Mouse (Mus musculus): ENCODE measurements around the gene Mier1. TPM values are rescaled to one million over a fixed set of nuclear protein-coding genes. Genes with fewer than 3 reads are reported as not detected.
A peak's percentile ranks its signal among the peaks of the same experiment; 100 is the strongest.
"Not testable (repeated sequence)": the region's sequence is repeated elsewhere in the genome, so short reads cannot be mapped to it uniquely, and the experiment has no call there.

Gene Mier1
- total RNA-seq, 1 experiment from 2014 or later: 265 TPM

- peak; percentile 56 for ATAC-seq (ENCODE audit: extremely low read depth, insufficient number of reproducible peaks, low FRiP score, poor library complexity, severe bottlenecking)
These were observed 32.1 kb downstream of the Mier1 start for GRCm38 (mm10) chr4:103146339-103146738.

DNA sequence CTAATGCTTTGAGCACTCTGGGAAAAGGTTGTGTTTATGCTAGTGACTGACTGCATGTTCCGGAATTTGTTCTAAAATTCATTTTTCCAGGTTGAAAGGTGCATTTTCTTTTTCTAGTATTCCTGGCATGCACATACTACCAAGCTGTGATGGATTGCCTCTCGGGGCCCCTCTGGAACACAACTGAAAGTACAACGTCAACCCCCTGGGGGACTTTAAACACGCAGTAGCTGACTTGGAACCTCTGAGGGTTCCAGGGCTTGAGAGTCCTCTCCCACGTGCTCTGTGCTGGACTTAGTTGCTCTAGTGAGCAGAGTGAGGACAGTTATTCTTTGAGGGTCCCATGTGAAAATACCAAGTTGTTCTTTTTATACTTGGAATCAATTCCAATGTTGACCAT, 37.8 kb downstream of the Mier1 start:
- ATAC-seq (ENCODE audit: extremely low read depth, insufficient number of reproducible peaks, low FRiP score, poor library complexity, severe bottlenecking): no peak

DNA sequence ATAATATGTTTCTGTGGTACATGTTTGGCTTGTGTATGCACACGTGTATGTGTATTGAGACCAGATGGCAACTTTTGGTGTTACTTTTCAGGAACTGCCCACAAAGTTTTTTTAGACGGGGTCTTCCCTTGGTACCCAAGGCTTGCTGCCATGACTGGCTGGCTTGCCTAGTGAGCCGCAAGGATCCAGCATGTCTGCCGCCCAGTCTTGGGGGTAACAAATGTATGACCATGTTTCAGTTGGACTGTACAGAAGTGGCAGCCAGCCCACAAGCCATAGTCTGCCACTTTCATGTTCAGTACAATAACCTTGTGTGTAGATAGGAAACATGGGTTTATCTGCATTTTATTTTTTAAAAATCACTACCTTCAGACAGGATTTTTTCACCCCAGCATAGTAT, 44.6 kb downstream of the Mier1 start:
- no peak for ATAC-seq (ENCODE audit: extremely low read depth, insufficient number of reproducible peaks, low FRiP score, poor library complexity, severe bottlenecking)

DNA sequence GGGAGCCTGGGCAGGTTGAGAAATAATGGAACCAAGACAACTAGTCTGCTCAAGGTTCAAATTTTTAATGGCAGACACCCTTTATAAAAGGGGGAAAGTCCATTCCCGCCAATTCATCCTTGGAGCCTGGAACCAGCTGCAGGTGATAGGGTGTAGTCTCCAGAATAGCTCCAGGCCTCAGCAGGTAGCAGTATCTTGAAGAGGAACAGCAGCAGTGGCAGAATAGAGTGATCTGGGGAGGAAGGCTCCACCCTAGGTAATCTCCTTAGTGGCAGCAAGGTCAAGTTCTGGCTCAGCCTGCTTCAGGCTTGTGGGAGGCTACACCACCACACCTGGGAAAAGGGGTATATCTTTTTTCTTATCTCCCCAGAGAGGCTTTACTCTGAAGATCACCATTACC, 52.0 kb downstream of the Mier1 start:
- not testable (repeated sequence) for ATAC-seq (ENCODE audit: extremely low read depth, insufficient number of reproducible peaks, low FRiP score, poor library complexity, severe bottlenecking)

GRCm38 (mm10) chr4:103171256-103171655, 57.1 kb downstream of the Mier1 start:
- no peak for ATAC-seq (ENCODE audit: extremely low read depth, insufficient number of reproducible peaks, low FRiP score, poor library complexity, severe bottlenecking)

DNA sequence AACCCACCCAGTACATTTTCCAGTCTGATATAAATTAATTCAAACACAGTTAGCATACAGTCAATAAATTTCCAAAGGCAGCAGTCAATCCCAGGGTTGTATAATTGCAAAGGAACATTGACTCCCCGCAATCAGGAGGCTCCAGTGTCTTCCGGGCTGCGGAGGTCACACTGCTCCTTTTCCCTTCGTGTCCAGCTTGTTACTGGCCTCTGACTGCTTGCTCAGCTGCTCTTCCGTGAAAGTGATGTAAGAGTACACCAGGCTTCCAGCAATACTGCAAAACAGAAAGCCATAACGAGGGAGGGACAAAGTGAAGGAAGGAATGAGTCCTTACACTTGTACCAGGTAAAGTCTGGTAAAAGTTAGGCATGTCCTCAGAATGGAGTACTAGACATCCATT, 59.3 kb downstream of the Mier1 start:
- ATAC-seq (ENCODE audit: extremely low read depth, insufficient number of reproducible peaks, low FRiP score, poor library complexity, severe bottlenecking): no peak

DNA sequence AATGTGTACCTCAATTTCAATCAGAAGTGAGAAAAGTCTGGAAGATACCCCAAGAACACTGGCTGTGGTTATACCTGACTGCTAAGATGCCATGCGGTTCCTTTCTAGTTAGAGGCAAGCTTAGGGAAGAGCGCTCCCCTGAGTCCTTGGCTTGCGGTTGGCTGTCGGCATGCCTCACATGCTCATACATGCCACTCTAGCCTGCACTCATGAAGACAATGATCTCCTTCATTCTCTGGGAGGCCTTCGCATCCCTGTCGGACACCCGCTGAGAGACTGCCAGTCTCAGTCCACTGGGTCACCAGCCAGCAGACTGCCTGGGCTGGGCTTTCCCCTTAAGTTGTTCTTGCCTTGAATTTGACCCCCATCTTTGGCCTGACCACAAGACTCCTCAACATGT, 59.8 kb downstream of the Mier1 start:
- no peak for ATAC-seq (ENCODE audit: extremely low read depth, insufficient number of reproducible peaks, low FRiP score, poor library complexity, severe bottlenecking)

DNA sequence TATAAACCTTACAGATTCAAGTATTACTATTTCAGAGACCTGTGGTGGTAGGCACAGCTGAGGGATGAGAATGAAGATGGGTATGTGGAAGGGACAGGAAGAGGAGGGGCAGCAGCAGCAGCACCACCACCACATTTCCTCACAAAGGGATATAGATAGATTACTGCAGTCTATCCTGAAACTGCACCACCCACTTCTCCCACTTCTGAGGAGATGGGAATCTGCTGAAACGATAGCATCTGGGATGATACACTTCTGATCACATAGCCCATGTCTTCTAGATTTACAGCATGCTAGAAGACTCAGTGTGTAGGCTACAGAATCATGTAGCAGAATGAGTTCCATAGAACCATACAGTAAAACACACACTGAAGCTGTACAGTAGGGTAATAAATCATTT, 63.5 kb downstream of the Mier1 start:
- no peak for ATAC-seq (ENCODE audit: extremely low read depth, insufficient number of reproducible peaks, low FRiP score, poor library complexity, severe bottlenecking)

DNA sequence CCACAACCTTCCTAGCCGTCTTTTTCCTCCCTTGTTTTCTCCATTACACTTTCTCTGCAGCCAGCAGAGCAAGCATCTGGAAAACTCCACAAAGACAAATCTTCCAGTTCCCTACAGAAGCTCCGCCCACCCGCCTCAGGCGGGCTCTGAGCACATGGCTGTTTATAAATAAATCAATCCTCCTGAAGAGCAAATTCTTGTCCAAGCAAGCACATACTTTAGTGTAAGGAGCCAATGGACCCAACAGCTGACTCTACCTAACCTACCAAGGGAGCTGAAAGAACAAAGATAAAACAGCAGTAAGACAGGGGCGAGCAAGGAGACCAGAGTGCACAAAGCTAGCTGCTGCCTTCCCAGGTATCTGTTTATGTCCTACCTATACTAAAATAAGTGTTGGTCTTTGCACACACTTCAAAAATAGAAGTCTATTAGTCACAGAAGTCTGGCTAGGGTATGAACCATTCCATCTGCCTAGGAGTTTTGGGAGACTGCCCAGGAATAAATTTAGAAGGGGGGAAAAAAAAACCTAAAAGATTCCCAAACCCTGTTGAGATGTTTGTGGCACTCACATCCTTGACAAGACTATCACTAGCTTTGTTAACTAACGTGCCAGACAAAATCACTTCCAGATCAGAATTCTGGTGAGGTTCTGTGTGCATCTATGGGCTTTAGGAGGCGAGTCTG, 64.6 kb downstream of the Mier1 start:
- no peak for ATAC-seq (ENCODE audit: extremely low read depth, insufficient number of reproducible peaks, low FRiP score, poor library complexity, severe bottlenecking)

DNA sequence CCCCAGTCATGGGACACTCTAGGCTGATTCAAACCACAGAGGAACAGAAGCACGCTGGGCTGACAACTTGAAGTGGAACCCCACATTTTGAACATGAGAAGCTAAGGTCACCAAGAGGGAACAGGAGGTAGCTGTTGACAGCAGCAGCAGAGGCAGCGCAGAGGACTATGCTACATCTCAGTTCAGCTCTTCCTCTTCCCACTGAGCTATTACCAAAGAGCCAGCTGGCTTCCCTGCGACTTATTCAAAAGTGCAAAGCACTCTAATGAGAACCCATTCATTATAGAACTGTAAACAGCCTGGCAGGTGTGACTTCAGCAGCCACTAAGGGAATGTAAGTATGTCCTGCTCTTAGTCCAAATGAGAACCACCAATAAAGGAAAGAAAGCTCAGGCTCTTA, 65.4 kb downstream of the Mier1 start:
- no peak for ATAC-seq (ENCODE audit: extremely low read depth, insufficient number of reproducible peaks, low FRiP score, poor library complexity, severe bottlenecking)

- ATAC-seq (ENCODE audit: extremely low read depth, insufficient number of reproducible peaks, low FRiP score, poor library complexity, severe bottlenecking): no peak
These were observed 66.2 kb downstream of the Mier1 start for GRCm38 (mm10) chr4:103180300-103180888.

GRCm38 (mm10) chr4:103188786-103189640, 74.8 kb downstream of the Mier1 start:
- no peak for ATAC-seq (ENCODE audit: extremely low read depth, insufficient number of reproducible peaks, low FRiP score, poor library complexity, severe bottlenecking)

GRCm38 (mm10) chr4:103192421-103192820, 78.2 kb downstream of the Mier1 start:
- no peak for ATAC-seq (ENCODE audit: extremely low read depth, insufficient number of reproducible peaks, low FRiP score, poor library complexity, severe bottlenecking)

GRCm38 (mm10) chr4:103197401-103197800, 83.2 kb downstream of the Mier1 start:
- ATAC-seq (ENCODE audit: extremely low read depth, insufficient number of reproducible peaks, low FRiP score, poor library complexity, severe bottlenecking): no peak

DNA sequence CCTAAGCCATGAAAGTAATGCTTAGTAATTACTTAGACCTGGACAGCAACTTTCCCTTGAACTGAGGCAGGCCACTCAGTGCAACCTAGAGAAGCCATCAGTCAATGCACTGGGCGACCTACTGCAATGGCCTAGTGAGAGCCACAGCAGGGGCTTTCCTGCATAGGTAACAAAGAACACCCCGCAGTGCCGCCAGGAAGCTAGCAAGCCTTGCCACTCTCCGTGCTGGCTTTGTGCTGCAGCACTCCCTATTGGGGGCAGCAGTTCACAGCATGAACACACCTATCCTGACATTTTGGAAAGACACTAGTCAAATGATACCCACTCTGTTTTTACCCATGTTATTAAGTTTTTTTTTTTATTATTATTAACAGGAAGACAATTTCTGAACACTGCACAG, 84.9 kb downstream of the Mier1 start:
- no peak for ATAC-seq (ENCODE audit: extremely low read depth, insufficient number of reproducible peaks, low FRiP score, poor library complexity, severe bottlenecking)

- no peak for ATAC-seq (ENCODE audit: extremely low read depth, insufficient number of reproducible peaks, low FRiP score, poor library complexity, severe bottlenecking)
These were observed 85.9 kb downstream of the Mier1 start for GRCm38 (mm10) chr4:103200046-103200445.

GRCm38 (mm10) chr4:103203646-103204045, 89.5 kb downstream of the Mier1 start:
- ATAC-seq (ENCODE audit: extremely low read depth, insufficient number of reproducible peaks, low FRiP score, poor library complexity, severe bottlenecking): no peak

GRCm38 (mm10) chr4:103208553-103208952, 94.4 kb downstream of the Mier1 start:
- no peak for ATAC-seq (ENCODE audit: extremely low read depth, insufficient number of reproducible peaks, low FRiP score, poor library complexity, severe bottlenecking)

DNA sequence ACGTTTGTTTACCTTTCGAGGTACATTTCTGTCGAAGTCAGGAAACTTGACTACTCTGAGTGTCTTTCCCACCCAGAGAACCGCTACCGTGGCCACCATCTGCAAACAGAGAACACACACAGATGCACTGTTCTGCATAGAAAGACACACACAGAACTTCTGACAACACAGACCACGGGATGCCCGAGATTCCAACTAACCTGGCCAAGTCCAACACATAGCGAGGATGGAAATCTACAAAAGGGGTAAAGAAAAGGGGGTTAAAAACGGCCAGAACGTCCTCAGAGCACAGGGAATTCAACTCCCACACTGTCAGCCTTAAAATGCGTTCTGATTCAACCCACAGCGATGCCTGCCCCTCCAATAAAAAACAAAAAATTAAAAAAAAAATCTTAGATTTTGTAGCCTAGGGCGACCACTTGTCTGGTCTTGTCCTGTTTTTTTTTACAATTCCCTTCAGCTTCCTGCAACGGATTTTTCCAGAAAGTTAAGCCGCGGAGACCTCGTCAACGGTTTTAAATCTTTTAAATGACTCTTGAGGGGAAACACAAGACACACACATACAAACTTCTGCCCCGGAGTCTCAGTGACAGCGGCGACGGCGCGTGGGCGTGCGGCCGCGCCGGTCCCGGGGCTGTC, 99.8 kb downstream of the Mier1 start:
- ATAC-seq (ENCODE audit: extremely low read depth, insufficient number of reproducible peaks, low FRiP score, poor library complexity, severe bottlenecking): no peak
